Mouse (Mus musculus) ES-CJ7 (cell line): ENCODE measurements around the gene Rfx2.

Experiments
- DNase-seq: peaks from one replicate; pipeline ENCODE4 v3.0.0; 2011; ENCODE audit warnings: low read depth, low spot score

Gene Rfx2

DNA sequence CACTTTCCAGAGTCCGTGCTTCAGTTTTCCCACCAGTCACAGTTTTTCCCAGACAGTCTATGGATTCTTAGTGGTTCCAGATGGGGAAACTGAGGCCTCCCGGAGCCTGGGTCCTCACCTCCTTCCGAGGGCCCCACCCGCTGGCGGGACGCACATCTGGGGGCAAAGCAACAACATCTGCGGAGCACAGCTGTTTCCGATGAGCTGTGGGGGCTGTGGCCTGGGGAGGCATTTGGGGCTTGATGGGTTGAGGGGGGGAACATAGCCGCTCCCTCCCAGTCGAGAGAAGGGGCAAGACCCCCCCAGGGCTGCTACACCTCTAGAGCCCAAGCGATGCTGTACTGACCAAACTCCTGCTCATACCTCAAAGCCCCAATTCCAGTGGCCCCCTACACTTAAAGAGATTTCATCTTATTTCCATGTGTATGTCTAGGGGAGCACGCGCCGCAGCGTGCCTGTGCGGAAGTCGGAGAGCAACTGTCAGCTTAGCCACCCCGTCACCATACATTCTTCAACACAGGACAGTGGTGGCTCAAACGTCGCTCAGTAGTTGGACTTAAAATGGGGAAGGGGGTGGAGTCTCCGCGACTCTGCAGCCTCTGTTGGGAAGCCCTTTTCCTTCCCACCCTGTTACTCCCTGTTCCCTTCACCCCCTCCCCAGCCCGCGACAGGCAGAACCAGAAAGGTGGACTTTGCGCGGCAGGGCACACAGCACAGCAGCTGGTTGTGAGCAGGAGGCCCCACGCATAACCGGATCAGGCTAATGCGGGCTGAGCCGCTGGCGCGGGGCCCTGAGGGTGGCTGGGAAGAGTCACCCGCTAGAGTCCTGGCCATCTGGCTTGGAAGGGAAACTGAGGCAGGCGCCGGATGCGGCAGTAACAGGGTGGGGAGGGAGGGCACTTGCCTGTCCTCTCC lies 76.3 kb downstream of the Rfx2 start:
- DNase-seq = peak; percentile 49

DNA sequence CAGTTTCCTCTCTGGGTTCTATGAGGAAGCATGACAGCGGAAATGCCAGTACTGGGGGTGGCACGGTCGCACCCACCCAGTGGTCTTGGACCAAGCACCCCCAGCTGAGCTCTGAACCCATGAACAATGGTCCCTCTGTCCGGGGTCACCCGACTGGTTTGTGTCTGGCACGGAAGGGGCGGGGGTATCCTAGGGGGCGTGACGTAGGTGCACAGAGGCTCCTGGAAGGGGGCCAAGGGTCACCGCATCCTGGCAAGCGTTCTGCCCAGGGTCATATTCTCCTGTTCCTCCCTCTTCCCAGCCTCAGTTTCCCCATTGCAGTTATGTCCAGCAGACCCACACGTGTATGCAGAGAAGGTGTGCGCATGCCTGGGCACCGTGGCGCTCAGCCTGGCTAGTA lies 77.4 kb downstream of the Rfx2 start:
- DNase-seq = no peak

DNA sequence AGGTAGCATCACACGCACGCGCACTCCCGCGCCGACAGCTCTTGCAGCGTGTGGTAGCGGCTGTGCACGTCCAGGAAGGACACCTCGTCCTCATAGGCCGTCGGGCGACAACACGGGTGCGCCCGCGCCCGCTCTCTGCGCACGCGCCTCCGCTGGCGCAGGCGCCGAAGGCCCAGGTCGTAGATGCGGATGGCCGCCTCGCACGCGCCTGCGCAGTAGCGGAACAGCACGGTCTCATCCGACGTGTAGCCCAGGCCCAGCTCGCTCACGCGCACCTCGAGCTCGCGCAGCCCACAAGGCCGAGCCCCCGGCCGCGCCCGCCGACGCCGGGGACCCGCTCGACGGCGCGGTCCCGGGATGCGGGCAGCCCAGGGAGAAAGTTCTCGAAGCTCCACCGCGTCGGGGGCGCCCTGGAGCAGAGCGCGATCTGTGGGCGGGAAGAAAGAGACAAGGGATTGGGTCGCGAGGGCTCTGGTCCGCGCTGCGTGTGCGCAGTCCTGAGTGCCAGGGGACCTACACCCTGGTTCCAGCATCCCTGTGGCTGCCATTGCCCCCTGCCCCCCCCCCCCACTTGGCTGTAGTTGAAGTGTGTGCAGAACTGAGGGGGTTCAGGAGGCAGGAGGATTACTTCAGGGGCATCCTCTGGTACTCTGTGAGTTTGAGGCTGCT lies 79.3 kb downstream of the Rfx2 start:
- DNase-seq = peak; percentile 92

DNA sequence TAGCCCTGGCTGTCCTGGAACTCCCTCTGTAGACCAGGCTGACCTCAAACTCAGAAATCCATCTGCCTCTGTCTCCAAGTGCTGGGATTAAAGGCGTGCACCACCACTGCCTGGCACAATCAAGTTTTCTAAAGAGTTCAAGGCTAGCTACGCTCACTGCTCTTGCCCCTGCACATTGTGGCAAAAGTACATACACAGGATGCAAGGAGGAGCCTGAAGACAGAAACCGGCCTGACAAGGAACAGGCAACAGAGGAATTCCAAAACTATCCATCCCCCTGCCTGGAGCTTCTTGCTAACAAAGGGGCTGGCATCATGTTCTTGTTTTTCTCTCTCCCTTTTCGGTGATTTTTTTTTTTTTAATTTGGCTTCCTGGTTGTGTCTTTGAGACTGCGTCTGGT lies 86.6 kb downstream of the Rfx2 start:
- DNase-seq = no peak

DNA sequence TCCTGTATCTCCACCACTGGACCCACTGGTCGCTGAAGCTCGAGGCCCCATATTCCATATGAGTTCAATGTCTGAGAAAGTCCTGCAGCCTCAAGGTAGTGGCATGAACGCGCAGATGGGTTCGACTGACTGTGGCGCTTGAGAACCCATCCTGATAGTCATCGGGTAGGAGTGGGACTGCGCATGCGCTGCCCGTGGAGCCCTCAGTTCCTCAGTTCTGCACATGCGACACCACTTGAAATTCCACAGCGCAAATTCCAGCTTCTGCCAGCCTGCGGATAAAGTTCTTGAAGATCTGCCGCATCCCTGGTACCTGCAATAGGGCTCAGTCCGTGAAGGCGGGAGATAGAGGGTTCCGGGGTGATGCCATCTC lies 90.0 kb downstream of the Rfx2 start:
- peak; percentile 75 for DNase-seq

DNA sequence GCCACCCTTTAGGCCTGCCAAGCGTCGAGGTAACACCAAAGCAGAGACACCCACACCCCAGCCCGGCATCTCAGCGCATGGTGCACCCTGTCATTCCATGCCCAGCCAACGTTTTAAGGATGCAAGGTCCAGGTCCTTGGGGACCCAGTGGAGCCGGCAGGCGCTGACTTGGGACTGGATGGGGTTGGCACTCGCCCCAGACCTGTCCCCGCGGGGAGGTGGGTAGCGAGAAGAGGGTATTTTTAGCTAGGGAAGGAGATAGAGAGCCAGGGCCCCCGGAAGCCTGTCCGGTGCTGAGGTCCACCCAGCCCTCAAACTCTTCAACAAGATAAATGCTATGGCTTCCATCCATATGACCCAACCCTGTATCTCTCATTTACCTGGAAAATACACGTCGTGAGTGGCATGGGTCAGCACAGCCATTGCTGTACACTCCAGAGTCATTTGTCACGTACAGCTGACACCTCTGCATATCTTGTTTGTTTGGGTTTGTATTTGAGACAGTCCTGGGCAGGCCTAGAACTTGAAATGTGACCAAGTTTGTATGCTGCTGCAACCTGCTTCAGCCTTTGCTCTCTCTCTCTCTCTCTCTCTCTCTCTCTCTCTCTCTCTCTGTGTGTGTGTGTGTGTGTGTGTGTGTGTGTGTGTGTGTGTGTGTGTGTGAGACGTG lies 90.6 kb downstream of the Rfx2 start:
- no peak for DNase-seq

DNA sequence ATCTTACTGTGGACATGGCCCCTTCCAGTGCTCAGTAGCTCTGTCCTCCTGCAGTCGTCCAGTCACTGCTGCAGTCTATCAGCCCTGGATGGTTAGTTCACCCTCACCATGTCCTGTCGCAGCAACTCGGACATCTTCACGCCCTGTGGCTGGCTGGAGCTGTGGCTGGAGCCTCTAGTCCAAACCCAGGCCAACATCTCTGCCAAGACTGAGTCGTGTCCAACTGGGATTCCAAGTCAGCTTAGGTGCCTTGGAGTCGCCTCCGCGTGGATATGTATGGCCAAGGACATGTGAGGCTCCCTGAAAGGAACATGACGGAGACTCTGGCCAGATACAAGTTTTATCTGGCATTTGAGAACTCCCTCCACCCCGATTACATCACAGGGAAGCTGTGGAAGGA lies 92.6 kb downstream of the Rfx2 start:
- DNase-seq = no peak

DNA sequence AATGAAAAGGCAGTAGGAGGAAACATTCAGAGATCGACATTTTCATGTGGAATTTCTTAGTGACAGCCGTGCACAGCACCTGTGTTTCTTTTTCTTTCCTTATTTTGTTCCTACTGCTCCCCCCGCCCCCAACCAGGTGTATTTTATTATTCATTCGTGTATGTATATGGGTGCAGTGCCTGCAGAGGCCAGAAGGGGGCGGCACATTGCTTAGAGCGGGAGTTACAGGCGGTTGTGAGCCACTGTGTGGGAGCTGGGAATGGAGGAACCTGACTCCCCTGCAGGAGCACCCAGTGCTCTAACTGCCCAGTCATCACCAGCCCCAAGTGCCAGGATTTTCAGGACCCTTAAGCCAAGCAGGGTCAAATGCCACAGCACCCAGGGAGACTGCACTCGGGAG lies 94.3 kb downstream of the Rfx2 start:
- peak; percentile 77 for DNase-seq

DNA sequence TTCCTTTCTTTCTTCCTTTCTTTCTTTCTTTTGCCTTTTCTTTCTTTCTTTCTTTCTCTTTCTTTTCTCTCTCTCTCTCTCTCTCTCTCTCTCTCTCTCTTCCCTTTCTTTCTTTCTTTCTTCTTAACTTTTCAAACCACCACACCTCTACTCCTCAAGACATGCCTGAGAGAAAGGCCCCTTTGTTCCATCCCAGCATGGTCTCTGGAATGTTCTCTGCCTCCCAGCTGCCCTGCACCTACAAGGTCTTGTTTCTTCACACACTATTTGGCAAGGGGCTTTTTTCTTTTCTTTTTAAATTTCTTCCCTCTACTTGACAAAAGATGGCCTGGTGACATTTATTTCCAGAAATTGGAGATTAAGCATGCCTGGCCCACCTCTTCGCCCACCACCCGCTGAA lies 101.2 kb downstream of the Rfx2 start:
- no peak for DNase-seq

DNA sequence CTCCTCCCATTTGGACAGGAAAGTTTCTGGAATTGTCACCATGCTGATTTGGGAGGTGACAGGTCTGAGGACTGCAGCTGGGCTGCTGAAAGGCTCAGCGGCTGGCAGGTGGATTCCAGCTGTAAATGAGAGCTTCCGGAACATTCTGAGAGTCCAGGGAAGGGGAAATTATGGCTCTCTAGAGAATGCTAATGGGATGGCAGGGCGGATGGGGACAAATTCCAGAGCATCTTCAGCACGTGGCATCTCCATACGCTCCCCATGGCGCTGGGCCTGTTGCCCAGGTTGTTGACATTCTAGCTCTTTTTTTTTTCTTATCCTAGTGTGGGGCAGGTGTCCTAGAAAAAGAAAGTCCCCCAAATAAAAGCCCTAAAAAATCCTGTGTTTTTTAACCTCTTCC lies 101.7 kb downstream of the Rfx2 start:
- no peak for DNase-seq

DNA sequence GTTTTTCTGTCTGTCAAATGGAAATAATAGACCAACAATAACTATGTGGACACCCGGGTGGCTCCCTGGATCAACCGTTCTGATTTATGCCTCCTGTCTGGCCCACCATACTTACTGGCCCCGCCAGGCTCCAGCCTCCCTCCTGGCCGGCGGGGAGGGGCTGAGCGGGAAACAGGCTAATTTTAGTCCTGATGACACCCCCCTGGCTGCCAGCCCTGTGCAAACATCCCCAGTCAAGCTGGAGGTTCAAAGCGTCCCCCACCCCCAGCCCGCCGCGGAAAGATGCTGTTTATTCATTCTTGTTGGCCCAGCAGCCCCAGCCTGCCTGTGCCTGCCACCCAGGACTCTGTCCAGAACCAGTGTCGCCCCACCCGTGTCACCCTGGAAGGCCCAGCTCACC lies 102.7 kb downstream of the Rfx2 start:
- DNase-seq = no peak

DNA sequence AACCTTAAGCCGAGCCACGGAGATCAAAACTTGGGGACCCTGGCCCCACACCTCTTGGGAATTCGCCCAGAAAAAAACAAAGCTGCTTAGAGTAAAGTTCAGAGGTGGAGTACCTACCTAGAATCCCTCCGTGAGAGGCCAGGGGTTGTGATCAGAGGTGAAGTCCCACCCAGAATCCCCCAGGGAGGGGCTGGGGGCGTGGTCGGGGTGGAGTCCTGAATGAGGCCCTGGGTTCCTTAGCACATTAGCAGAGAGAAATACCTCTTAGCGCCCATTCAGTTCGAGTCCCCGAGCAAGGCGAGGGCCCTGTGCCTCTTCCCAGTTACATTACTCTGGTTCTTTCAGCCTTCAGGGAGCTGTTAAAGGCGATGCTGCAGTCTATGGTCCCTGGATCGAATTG lies 103.2 kb downstream of the Rfx2 start:
- peak; percentile 80 for DNase-seq

DNA sequence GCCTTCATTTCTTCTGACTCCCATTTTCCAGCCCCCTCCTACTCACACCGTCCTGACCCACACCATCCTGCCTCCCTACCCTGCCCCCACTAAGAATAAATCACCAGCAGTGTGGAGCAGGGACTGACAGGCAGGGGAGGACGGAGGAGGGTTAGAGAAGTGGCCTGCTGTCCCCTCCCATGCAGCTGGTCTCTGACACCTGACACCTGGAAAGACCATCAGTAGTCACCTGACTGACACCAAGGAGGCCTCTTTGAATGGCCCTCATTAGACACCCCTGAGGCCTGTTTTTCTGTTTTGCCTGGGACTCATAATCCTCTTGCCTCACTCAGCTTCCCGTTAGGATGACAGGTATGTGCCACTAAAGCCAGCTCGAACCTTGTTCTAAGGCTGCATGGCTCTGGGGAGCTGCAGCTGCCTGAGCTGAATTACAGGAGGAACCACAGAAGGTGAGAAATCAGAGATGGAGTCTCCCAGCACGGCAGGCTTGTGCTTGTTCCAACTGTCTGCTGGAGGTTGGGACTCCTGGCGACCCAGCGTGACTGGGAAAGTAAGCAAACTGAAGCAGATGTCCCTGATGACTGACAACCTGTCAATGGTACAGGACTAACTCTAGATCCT lies 103.7 kb downstream of the Rfx2 start:
- DNase-seq = no peak
